Comparison of ENCODE assay signal across 23 mouse cellular contexts in the genomic region with DNA sequence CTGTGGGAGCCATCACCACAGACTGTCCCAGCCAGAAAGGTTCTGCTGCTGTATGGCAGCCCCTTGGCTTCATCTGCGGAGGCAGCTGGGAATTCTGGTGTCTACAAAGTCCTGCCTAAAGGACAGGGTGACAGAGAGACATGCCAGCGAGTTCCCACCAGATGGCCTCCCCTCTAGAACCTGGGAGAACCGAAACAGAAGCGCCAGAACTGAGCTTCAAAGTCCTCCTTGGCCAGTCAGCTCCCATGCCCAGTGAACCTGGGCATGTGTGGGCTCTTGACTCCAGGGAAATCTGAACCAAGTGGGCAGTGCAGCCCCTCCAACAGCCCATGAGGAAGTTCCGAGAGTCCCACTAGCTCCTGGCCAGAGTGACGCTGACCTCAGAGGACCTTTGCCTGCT. TPM values are rescaled to one million over a fixed set of nuclear protein-coding genes. Genes with fewer than 3 reads are reported as not detected.
DNase-seq lines count a peak whose midpoint lies in the region; ATAC-seq lines count a peak whose summit lies in the region.
"Had no signal": no experiment of that assay in that cellular context is flagged by ENCODE, and none has a peak within 500 bp of the region (broad histone marks: within the 10 kb centered on the region; RNA-seq: fewer than 3 reads in every experiment).

No protein-coding gene starts in this region.

- no peaks in the 10 kb centered on the region for H3K9me3 ChIP-seq in hindbrain, embryonic 13.5 days
- H3K9me3 ChIP-seq in hindbrain, embryonic 12.5 days (replicated peaks): no peaks in the 10 kb centered on the region
- no peaks in the 10 kb centered on the region for H3K9me3 ChIP-seq in neural tube, embryonic 11.5 days (ENCODE audit: control insufficient read depth, low read length)
- H3K9me3 ChIP-seq: G1E; heart, embryonic 15.5 days; limb, embryonic 12.5 days; megakaryocyte, embryonic 14.5 days had no signal

- no peaks in the 10 kb centered on the region for H3K27me3 ChIP-seq in hindbrain, embryonic 13.5 days
- no peaks in the 10 kb centered on the region for H3K27me3 ChIP-seq in hindbrain, embryonic 12.5 days
- H3K27me3 ChIP-seq in neural tube, embryonic 11.5 days (ENCODE audit: control insufficient read depth, insufficient read depth, low read length): no peaks in the 10 kb centered on the region
- H3K27me3 ChIP-seq: heart, embryonic 15.5 days; limb, embryonic 12.5 days had no signal

- H3K27ac ChIP-seq in hindbrain, embryonic 13.5 days: peak overlapping the region; percentile 20; the same call in 1 of the 2 replicates
- H3K27ac ChIP-seq in hindbrain, embryonic 12.5 days: no peak overlapping the region
- peak overlapping the region; percentile 75 for H3K27ac ChIP-seq in neural tube, embryonic 11.5 days (ENCODE audit: low read depth, low read length)
- H3K27ac ChIP-seq: heart, adult 2 months; heart, embryonic 15.5 days; liver, embryonic 14.5 days; stomach, postnatal 0 days had no signal

- 0 out of 2 replicates have a peak, but pooled peaks have one; percentile 23 for ATAC-seq in cerebellum, adult (ENCODE audit: insufficient number of reproducible peaks, low FRiP score, low TSS enrichment)
- no peak for ATAC-seq in hindbrain, embryonic 13.5 days (ENCODE audit: low FRiP score)
- no peak for ATAC-seq in hindbrain, embryonic 12.5 days (ENCODE audit: low FRiP score)
- no peak for ATAC-seq in neural tube, embryonic 11.5 days (ENCODE audit: insufficient read depth, low FRiP score, low TSS enrichment)
- ATAC-seq: CD4-positive, CD25-positive, alpha-beta regulatory T cell, adult 4 months; lung, postnatal 0 days had no signal

- no peak for DNase-seq in cerebellum, postnatal 4 days (ENCODE audit: low spot score in 2 of 2)
- DNase-seq in neural tube, embryonic 11.5 days (ENCODE audit: low spot score): no peak
- DNase-seq in neural tube, embryonic 10.5 days (ENCODE audit: extremely low spot score, low spot score): no peak
- DNase-seq in retina, postnatal 1 day: no peak
- no peak for DNase-seq in lung, postnatal 10 days
- DNase-seq: heart, adult 2 months; kidney, adult 18-20 months; kidney, postnatal 36 days; layer of hippocampus, postnatal 36 days; right cerebral cortex, postnatal 25 days had no signal

- WGBS in hindbrain, embryonic 13.5 days: 81% methylated on average over 6 of the region's 6 CpGs
- 78% methylated on average over 6 of the region's 6 CpGs for WGBS in hindbrain, embryonic 12.5 days
- WGBS in neural tube, embryonic 11.5 days: 82% methylated on average over 6 of the region's 6 CpGs

- H3K4me3 ChIP-seq in hindbrain, embryonic 13.5 days: no peak overlapping the region
- no peak overlapping the region for H3K4me3 ChIP-seq in hindbrain, embryonic 12.5 days
- no peak overlapping the region for H3K4me3 ChIP-seq in neural tube, embryonic 11.5 days (ENCODE audit: low read depth, low read length)
- H3K4me3 ChIP-seq: erythroblast, embryonic 14.5 days; heart, adult 2 months; heart, embryonic 15.5 days; limb, embryonic 12.5 days had no signal

- H3K9ac ChIP-seq in hindbrain, embryonic 13.5 days: peak overlapping the region; percentile 15; the same call in 1 of the 2 replicates
- no peak overlapping the region for H3K9ac ChIP-seq in hindbrain, embryonic 12.5 days
- H3K9ac ChIP-seq in neural tube, embryonic 11.5 days (ENCODE audit: low read length): no peak overlapping the region
- H3K9ac ChIP-seq: heart, embryonic 15.5 days; liver, embryonic 14.5 days had no signal

- peaks cover 42% of the 10 kb centered on the region for H3K36me3 ChIP-seq in hindbrain, embryonic 13.5 days
- peaks cover 16% of the 10 kb centered on the region for H3K36me3 ChIP-seq in hindbrain, embryonic 12.5 days
- peaks cover 2% of the 10 kb centered on the region for H3K36me3 ChIP-seq in neural tube, embryonic 11.5 days (ENCODE audit: control insufficient read depth, insufficient read depth, low read length)

- peaks cover 28% of the 10 kb centered on the region for H3K4me1 ChIP-seq in hindbrain, embryonic 13.5 days (replicated peaks)
- peaks cover 21% of the 10 kb centered on the region for H3K4me1 ChIP-seq in hindbrain, embryonic 12.5 days
- peaks cover 20% of the 10 kb centered on the region for H3K4me1 ChIP-seq in neural tube, embryonic 11.5 days (ENCODE audit: control insufficient read depth, insufficient read depth, low read length)

- H3K4me2 ChIP-seq in hindbrain, embryonic 13.5 days: no peak overlapping the region
- H3K4me2 ChIP-seq in hindbrain, embryonic 12.5 days (replicated peaks): no peak overlapping the region
- H3K4me2 ChIP-seq in neural tube, embryonic 11.5 days (ENCODE audit: low read depth): no peak overlapping the region
- H3K4me2 ChIP-seq: heart, embryonic 15.5 days; limb, embryonic 12.5 days had no signal

RNA-seq across cellular contexts. Expression of a gene that starts 24.4 kb away (rescaled TPM):
- polyA plus RNA-seq in hindbrain, embryonic 13.5 days (2015; fragmentation: Nextera tagmentation; extraction: Ambion mirVana): 180 and 193 TPM in 2 replicates
- polyA plus RNA-seq in hindbrain, embryonic 12.5 days (2016; fragmentation: Nextera tagmentation; extraction: Ambion mirVana): 102 and 105 TPM in 2 replicates
- 74.0 and 89.9 TPM in 2 replicates for polyA plus RNA-seq in neural tube, embryonic 11.5 days (2014; fragmentation: Nextera tagmentation; extraction: Ambion mirVana)

RNA-seq across cellular contexts. Expression of a gene that starts 38.4 kb away (rescaled TPM):
- 1.0 and 1.5 TPM in 2 replicates for polyA plus RNA-seq in hindbrain, embryonic 13.5 days (2015; fragmentation: Nextera tagmentation; extraction: Ambion mirVana)
- polyA plus RNA-seq in hindbrain, embryonic 12.5 days (2016; fragmentation: Nextera tagmentation; extraction: Ambion mirVana): 0.85 and 1.5 TPM in 2 replicates
- 0.87 TPM in 1 of 2 replicates, not detected in the other for polyA plus RNA-seq in neural tube, embryonic 11.5 days (2014; fragmentation: Nextera tagmentation; extraction: Ambion mirVana)
- polyA plus RNA-seq: embryonic facial prominence, embryonic 11.5 days; erythroblast, embryonic 14.5 days; G1E; liver, embryonic 14.5 days had no signal

RNA-seq across cellular contexts. Expression of a gene that starts 47.1 kb away (rescaled TPM):
- polyA plus RNA-seq in hindbrain, embryonic 13.5 days (2015; fragmentation: Nextera tagmentation; extraction: Ambion mirVana): 4.5 and 5.1 TPM in 2 replicates
- 4.6 and 5.6 TPM in 2 replicates for polyA plus RNA-seq in hindbrain, embryonic 12.5 days (2016; fragmentation: Nextera tagmentation; extraction: Ambion mirVana)
- 3.4 and 3.6 TPM in 2 replicates for polyA plus RNA-seq in neural tube, embryonic 11.5 days (2014; fragmentation: Nextera tagmentation; extraction: Ambion mirVana)
- polyA plus RNA-seq: erythroblast, embryonic 14.5 days had no signal

RNA-seq across cellular contexts. Expression of a gene that starts 47.2 kb away (rescaled TPM):
- 0.56 and 1.8 TPM in 2 replicates for polyA plus RNA-seq in hindbrain, embryonic 13.5 days (2015; fragmentation: Nextera tagmentation; extraction: Ambion mirVana)
- 0.63 and 1.1 TPM in 2 replicates for polyA plus RNA-seq in hindbrain, embryonic 12.5 days (2016; fragmentation: Nextera tagmentation; extraction: Ambion mirVana)
- polyA plus RNA-seq in neural tube, embryonic 11.5 days (2014; fragmentation: Nextera tagmentation; extraction: Ambion mirVana): 0.27 and 1.1 TPM in 2 replicates
- polyA plus RNA-seq: embryonic facial prominence, embryonic 11.5 days; erythroblast, embryonic 14.5 days had no signal

RNA-seq across cellular contexts. Expression of a gene that starts 53.3 kb away (rescaled TPM):
- polyA plus RNA-seq in hindbrain, embryonic 13.5 days (2015; fragmentation: Nextera tagmentation; extraction: Ambion mirVana): 31.6 and 32.4 TPM in 2 replicates
- polyA plus RNA-seq in hindbrain, embryonic 12.5 days (2016; fragmentation: Nextera tagmentation; extraction: Ambion mirVana): 42.2 and 43.8 TPM in 2 replicates
- polyA plus RNA-seq in neural tube, embryonic 11.5 days (2014; fragmentation: Nextera tagmentation; extraction: Ambion mirVana): 17.0 and 17.2 TPM in 2 replicates
